Mouse (Mus musculus) heart, embryonic 13.5 days (tissue): ENCODE data around the gene Ano9. TPM values are rescaled to one million over a fixed set of nuclear protein-coding genes. Genes with fewer than 3 reads are reported as not detected.

Source experiments
- ATAC-seq: fragments of 200-750 bp; cut with Nextera tagmentation; 2 replicates; pipeline ENCODE4 v1.8.0; 2017; ENCODE audit warnings: moderate TSS enrichment; ENCODE audit not compliant: insufficient number of reproducible peaks, low FRiP score, low TSS enrichment; ENCODE audit errors: extremely low read depth
- H3K27ac ChIP-seq: fragments of 300-500 bp; sonication (generic); replicated peaks from 2 replicates; pipeline ENCODE4 v1.5.1; 2015; ENCODE audit warnings: moderate library complexity, mild to moderate bottlenecking, inconsistent platforms
- H3K27me3 ChIP-seq: fragments of 300-500 bp; sonication (generic); replicated peaks from 2 replicates; pipeline ENCODE4 v1.6.1; 2015; ENCODE audit warnings: mild to moderate bottlenecking, inconsistent platforms
- H3K36me3 ChIP-seq: fragments of 300-500 bp; sonication (generic); 2 replicates; pipeline ENCODE4 v1.6.1; 2015; ENCODE audit warnings: mild to moderate bottlenecking, inconsistent platforms
- H3K4me1 ChIP-seq: fragments of 300-500 bp; sonication (generic); 2 replicates; pipeline ENCODE4 v1.6.1; 2015; ENCODE audit warnings: inconsistent platforms
- H3K4me2 ChIP-seq: fragments of 300-500 bp; sonication (generic); 2 replicates; pipeline ENCODE4 v1.6.1; 2015; ENCODE audit warnings: inconsistent platforms, mild to moderate bottlenecking, moderate library complexity
- H3K4me3 ChIP-seq: fragments of 300-500 bp; sonication (generic); 2 replicates; pipeline ENCODE4 v1.5.1; 2015; ENCODE audit warnings: moderate library complexity, mild to moderate bottlenecking, inconsistent platforms
- H3K9ac ChIP-seq: fragments of 300-500 bp; sonication (generic); 2 replicates; pipeline ENCODE4 v1.6.1; 2015; ENCODE audit warnings: inconsistent platforms, mild to moderate bottlenecking, moderate library complexity
- H3K9me3 ChIP-seq: fragments of 300-500 bp; sonication (generic); 2 replicates; pipeline ENCODE4 v1.6.1; 2016; ENCODE audit warnings: inconsistent platforms
- WGBS: fragments of 180-500 bp; shearing (Covaris S2); methylation state at CpG from one replicate; pipeline ENCODE4 v1.1.7; 2015; ENCODE audit warnings: mixed read lengths; 5-methylcytosine and 5-hydroxymethylcytosine counted together
- polyA plus RNA-seq: library from polyadenylated mRNA; unstranded; fragments of >200 nt; fragmentation: Nextera tagmentation; extraction: Ambion mirVana; gene quantifications from 2 replicates; pipeline ENCODE4 v1.2.1, GENCODE M21; 2015

Ano9 gene
- polyA plus RNA-seq, 1 experiment from 2014 or later = 0.21 TPM

- Histone ChIP-seq H3K27ac (no peak overlapping the region), H3K36me3 (no peaks in the 10 kb centered on the region), H3K4me2 (no peak overlapping the region), H3K9ac (0 out of 2 replicates have a peak overlapping the region, but pooled peaks have one; percentile 3), H3K9me3 (no peaks in the 10 kb centered on the region), H3K27me3 (peaks cover 85% of the 10 kb centered on the region), H3K4me1 (no peaks in the 10 kb centered on the region), H3K4me3 (no peak overlapping the region)
- no peak for ATAC-seq
- 20% methylated on average over 34 of the region's 34 CpGs for WGBS
These were observed 37.8 kb downstream of the Ano9 start for GRCm38 (mm10) chr7:141079481-141080449.

- H3K4me2 ChIP-seq = no peak overlapping the region
- no peak overlapping the region for H3K4me3 ChIP-seq
- H3K9ac ChIP-seq = no peak overlapping the region
- no peak for ATAC-seq
- no peaks in the 10 kb centered on the region for H3K36me3 ChIP-seq
- peaks cover 90% of the 10 kb centered on the region for H3K27me3 ChIP-seq
- no peaks in the 10 kb centered on the region for H3K9me3 ChIP-seq
- H3K27ac ChIP-seq = no peak overlapping the region
- no peaks in the 10 kb centered on the region for H3K4me1 ChIP-seq
- 79% methylated on average over 4 of the region's 4 CpGs for WGBS
These were observed 38.7 kb downstream of the Ano9 start for GRCm38 (mm10) chr7:141078876-141079275.

GRCm38 (mm10) chr7:141077841-141078240, 39.8 kb downstream of the Ano9 start, which contains the start of gene Pkp3:
Gene Pkp3 (plus strand): TSS chr7:141078218.
- WGBS = 85% methylated on average over 15 of the region's 15 CpGs
- Histone ChIP-seq H3K27ac (no peak within 1 kb of the TSS), H3K9ac (no peak within 1 kb of the TSS), H3K27me3 (peaks cover 94% of the 10 kb centered on the region), H3K4me2 (no peak within 1 kb of the TSS), H3K36me3 (no peaks in the 10 kb centered on the region), H3K9me3 (no peaks in the 10 kb centered on the region), H3K4me3 (no peak within 1 kb of the TSS), H3K4me1 (no peaks in the 10 kb centered on the region)
- ATAC-seq = no peak

GRCm38 (mm10) chr7:141073782-141074181, 43.8 kb downstream of the Ano9 start:
- H3K9me3 ChIP-seq = no peaks in the 10 kb centered on the region
- no peak overlapping the region for H3K9ac ChIP-seq
- peaks cover 18% of the 10 kb centered on the region for H3K4me1 ChIP-seq
- H3K27me3 ChIP-seq = peaks cover 92% of the 10 kb centered on the region
- H3K27ac ChIP-seq = no peak overlapping the region
- no peaks in the 10 kb centered on the region for H3K36me3 ChIP-seq
- WGBS = 84% methylated on average over 4 of the region's 4 CpGs
- ATAC-seq = no peak
- H3K4me2 ChIP-seq = no peak overlapping the region
- H3K4me3 ChIP-seq = no peak overlapping the region

- no peaks in the 10 kb centered on the region for H3K36me3 ChIP-seq
- H3K9me3 ChIP-seq = no peaks in the 10 kb centered on the region
- no peak overlapping the region for H3K27ac ChIP-seq
- H3K4me1 ChIP-seq = peaks cover 18% of the 10 kb centered on the region
- peak overlapping the region; percentile 21 for H3K4me2 ChIP-seq
- WGBS = 21% methylated on average over 23 of the region's 23 CpGs
- no peak for ATAC-seq
- H3K27me3 ChIP-seq = peaks cover 92% of the 10 kb centered on the region
- H3K9ac ChIP-seq = no peak overlapping the region
- H3K4me3 ChIP-seq = no peak overlapping the region
These were observed 45.4 kb downstream of the Ano9 start for GRCm38 (mm10) chr7:141072017-141072745.

GRCm38 (mm10) chr7:141070058-141070862, 47.3 kb downstream of the Ano9 start:
- Histone ChIP-seq H3K27me3 (peaks cover 89% of the 10 kb centered on the region), H3K4me2 (peak overlapping the region; percentile 79), H3K9me3 (no peaks in the 10 kb centered on the region), H3K4me1 (peaks cover 18% of the 10 kb centered on the region), H3K36me3 (no peaks in the 10 kb centered on the region), H3K9ac (peak overlapping the region; percentile 70), H3K4me3 (peak overlapping the region; percentile 50), H3K27ac (no peak overlapping the region)
- 2% methylated on average over 51 of the region's 51 CpGs for WGBS
- no peak for ATAC-seq

GRCm38 (mm10) chr7:141068351-141068750, 49.3 kb downstream of the Ano9 start:
- no peak for ATAC-seq
- Histone ChIP-seq H3K9ac (no peak overlapping the region), H3K4me1 (peaks cover 18% of the 10 kb centered on the region), H3K4me3 (no peak overlapping the region), H3K9me3 (no peaks in the 10 kb centered on the region), H3K27ac (no peak overlapping the region), H3K36me3 (no peaks in the 10 kb centered on the region), H3K4me2 (no peak overlapping the region), H3K27me3 (peaks cover 93% of the 10 kb centered on the region)
- WGBS = 58% methylated on average over 19 of the region's 19 CpGs

- Histone ChIP-seq H3K4me2 (no peak overlapping the region), H3K27me3 (peaks cover 93% of the 10 kb centered on the region), H3K36me3 (no peaks in the 10 kb centered on the region), H3K9me3 (no peaks in the 10 kb centered on the region), H3K4me1 (peaks cover 13% of the 10 kb centered on the region), H3K27ac (no peak overlapping the region), H3K9ac (no peak overlapping the region), H3K4me3 (no peak overlapping the region)
- 81% methylated on average over 7 of the region's 7 CpGs for WGBS
- no peak for ATAC-seq
These were observed 53.0 kb downstream of the Ano9 start for GRCm38 (mm10) chr7:141064576-141064975.

- Histone ChIP-seq H3K27me3 (peaks cover 94% of the 10 kb centered on the region), H3K4me2 (no peak overlapping the region), H3K27ac (no peak overlapping the region), H3K9me3 (no peaks in the 10 kb centered on the region), H3K36me3 (no peaks in the 10 kb centered on the region), H3K4me3 (no peak overlapping the region), H3K9ac (no peak overlapping the region), H3K4me1 (peaks cover 13% of the 10 kb centered on the region)
- WGBS = 75% methylated on average over 7 of the region's 7 CpGs
- ATAC-seq = no peak
These were observed 53.4 kb downstream of the Ano9 start for GRCm38 (mm10) chr7:141064175-141064574.

- no peaks in the 10 kb centered on the region for H3K36me3 ChIP-seq
- H3K27me3 ChIP-seq = peaks cover 95% of the 10 kb centered on the region
- no peak overlapping the region for H3K27ac ChIP-seq
- no peak for ATAC-seq
- H3K9me3 ChIP-seq = no peaks in the 10 kb centered on the region
- H3K4me1 ChIP-seq = peaks cover 13% of the 10 kb centered on the region
- H3K9ac ChIP-seq = no peak overlapping the region
- 75% methylated on average over 3 of the region's 3 CpGs for WGBS
- no peak overlapping the region for H3K4me2 ChIP-seq
- no peak overlapping the region for H3K4me3 ChIP-seq
These were observed 54.3 kb downstream of the Ano9 start for GRCm38 (mm10) chr7:141063353-141063752.

GRCm38 (mm10) chr7:141062525-141062924, 55.1 kb downstream of the Ano9 start:
- no peak for ATAC-seq
- no peaks in the 10 kb centered on the region for H3K36me3 ChIP-seq
- H3K9me3 ChIP-seq = no peaks in the 10 kb centered on the region
- H3K4me1 ChIP-seq = peaks cover 13% of the 10 kb centered on the region
- H3K9ac ChIP-seq = no peak overlapping the region
- no peak overlapping the region for H3K4me2 ChIP-seq
- peaks cover 95% of the 10 kb centered on the region for H3K27me3 ChIP-seq
- H3K27ac ChIP-seq = no peak overlapping the region
- no peak overlapping the region for H3K4me3 ChIP-seq
- 66% methylated on average over 7 of the region's 7 CpGs for WGBS
